Mouse (Mus musculus): Measurements from ENCODE around the gene Nav3.
"Not testable (repeated sequence)": the region's sequence is repeated elsewhere in the genome, so short reads cannot be mapped to it uniquely, and the experiment has no call there.

Gene Nav3

DNA sequence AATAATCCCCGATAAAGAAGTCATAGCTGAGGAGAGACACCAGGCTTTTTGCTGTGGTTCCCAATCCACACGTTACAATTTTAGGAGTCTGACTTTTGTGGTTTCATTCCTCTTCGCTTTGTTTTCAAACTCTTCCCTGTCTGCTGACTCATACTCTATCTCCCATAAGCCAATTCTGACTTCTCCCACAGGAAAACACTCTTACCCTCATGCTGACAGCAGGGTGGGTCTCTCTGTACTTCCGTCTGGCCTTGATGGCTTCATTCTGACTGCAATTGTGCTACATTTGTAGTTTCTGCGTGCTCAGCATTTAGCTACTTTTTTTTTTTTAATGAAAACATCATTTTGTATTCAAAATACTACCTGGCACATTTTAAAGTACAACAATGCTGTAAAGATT, 379.4 kb downstream of the Nav3 start:
- no peak for DNase-seq (ENCODE audit: low read depth, low spot score)

DNA sequence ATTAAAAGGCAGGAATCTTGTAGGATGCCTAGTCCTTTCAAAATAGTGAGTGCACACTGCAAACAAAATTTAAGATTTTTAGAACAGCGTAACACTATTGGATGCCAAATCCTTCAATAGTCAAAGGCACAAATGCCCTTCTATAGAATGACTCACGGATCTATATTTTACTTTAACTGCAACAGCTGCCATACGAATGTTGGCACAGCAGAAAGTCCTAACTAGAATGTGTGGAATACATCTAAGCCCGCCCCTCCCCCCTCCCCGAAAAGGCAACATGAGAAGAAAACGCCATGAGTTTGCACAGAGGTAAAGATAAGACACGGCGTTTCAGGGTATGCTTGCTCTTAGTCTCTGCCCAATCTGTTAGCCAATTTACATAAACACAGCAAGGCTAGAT, 383.6 kb downstream of the Nav3 start:
- DNase-seq (ENCODE audit: low read depth, low spot score), result no peak

DNA sequence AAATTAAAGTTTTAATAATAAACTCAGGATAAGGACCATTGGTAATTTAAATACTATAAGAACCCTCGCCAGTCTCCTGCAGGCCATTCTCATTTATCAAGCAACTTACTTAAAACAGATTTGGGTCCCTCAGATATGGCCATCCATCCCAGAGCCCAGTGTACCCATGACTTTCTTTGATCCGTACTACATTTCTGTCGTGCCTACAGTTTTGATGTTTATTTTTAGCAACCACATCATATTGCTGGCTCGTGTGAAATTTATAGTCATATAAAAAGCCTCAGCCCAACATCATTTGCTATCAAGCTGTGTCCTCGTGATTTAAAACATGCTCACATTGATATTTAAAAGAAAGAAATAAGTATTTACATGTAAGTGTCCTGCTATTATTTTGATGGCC, 394.8 kb downstream of the Nav3 start:
- DNase-seq (ENCODE audit: low read depth, low spot score), result no peak

DNA sequence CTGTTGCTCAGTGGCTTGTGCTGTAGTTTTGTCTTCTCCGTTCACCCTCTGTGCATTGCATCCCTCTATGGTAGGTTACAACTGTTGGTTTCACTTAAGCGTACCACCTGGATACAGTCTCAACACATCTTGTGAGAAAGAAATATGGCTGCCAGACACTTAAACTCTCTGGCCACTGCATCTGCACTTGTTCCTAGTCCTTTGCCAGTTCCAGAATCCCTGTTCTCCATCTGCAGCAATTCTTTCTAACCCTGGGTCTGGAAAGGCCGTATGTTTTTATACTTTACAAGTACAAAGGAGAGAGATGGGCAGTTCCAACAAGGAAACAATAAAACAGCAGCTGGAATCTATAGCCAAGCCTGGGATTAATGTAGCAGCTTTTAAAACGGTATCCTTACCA, 418.5 kb downstream of the Nav3 start:
- DNase-seq (ENCODE audit: low read depth, low spot score), result peak; percentile 37

DNA sequence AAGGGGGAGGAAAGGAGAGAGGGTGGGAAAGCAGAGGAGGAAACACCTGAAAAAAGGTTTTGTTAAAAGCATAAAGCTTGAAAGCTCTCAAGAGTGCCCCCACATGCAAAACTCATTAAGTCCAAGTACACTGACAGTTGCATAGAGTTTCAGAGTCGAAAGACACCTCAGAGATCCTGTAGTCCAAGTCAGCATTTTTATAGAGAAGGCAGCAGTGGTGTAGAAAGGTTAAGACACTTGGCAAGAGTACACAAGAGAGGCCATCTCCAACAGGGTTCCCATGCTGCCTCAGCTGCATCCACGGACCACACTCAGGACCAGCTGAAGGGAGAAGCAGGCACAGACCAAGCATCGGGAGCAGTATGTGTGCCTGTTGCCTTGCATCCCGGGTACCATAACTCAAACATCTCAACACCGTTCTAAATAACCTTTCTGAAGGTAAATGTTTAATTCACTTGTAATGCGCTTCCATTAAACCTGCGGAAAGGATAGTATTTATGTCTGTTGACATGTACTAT, 421.4 kb downstream of the Nav3 start:
- DNase-seq (ENCODE audit: low read depth, low spot score), result peak; percentile 20

DNA sequence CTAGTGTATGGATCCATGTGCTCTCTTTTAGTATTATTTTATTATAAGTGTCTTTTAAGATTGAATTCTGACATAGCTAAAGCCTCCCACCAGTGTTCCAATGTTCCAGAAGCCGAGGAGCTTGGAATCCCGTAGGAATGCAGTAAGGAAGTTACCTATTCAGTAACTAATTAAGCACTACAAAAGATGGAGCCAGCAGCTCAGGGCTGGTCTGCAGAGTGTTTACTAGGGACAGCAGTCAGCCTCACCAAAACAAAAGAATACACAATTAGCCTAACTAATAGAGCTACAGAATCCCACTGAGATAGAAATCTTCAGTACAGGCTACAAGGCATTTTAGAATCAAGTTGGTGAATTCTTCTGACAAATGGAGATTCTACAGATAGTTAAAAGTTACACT, 431.1 kb downstream of the Nav3 start:
- not testable (repeated sequence) for DNase-seq (ENCODE audit: low read depth, low spot score)

DNA sequence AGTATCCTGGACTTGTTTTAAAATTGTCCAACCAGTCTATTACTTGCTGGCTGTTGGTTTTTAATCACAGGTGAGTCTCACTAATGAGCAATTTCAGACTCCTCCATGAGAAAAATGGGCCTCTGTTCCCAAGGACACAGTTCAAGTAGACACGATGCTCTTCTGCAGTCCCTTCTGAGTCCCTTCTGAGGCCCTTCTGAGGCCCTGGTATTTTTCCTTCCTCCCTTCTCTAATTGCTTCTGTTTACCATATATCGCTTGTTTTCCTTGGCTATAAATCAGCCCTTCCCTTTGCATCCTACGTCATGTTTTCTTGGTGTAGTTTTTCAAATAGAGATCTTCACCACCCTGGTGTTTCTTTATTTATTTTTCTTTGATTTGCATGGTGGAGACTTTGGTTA, 433.9 kb downstream of the Nav3 start:
- no peak for DNase-seq (ENCODE audit: low read depth, low spot score)

DNA sequence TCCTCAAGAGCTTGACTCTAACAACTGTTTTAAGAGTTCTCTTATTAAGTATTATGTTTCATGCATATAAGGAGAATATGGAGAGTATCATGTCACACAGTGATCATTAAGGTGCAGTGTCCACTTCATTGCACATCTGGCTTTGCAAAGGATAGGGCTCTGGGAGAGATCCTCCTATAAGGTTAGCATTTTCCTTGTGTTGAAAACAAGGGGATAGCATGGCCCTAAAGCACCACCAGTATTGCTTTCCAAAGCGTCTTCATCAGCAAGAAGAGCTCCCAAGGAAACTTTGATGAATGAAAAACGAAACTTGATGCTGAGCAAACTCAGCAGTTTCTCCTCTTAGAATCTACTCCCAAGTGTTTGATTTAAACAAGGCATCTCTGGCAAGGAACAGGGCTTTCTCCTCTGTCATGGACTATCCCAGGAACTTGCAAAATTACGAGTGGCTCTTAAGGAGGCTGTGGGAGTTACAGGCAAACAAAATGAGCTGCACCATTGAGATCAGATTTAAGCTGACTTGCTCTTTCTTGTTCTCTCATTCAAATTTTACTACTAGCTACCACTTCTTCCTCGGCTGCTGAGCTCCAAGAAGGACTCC, 436.6 kb downstream of the Nav3 start:
- DNase-seq (ENCODE audit: low read depth, low spot score), result no peak

DNA sequence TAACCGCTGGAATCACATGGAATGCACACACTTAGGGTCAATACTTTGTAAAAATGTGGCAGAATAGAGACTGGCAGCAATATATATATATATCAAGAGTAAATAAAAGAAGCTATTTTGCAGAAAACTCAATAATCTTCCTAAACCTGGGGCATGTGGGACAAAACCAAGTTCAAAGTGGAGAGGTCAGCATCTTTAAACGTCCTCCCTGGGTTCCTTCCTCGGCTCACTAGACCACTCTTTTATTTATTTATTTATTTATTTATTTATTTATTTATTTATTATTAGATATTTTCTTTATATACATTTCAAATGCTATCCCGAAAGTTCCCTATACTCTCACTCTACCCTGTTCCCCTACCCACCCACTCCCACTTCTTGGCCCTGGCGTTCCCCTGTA, 454.7 kb downstream of the Nav3 start:
- DNase-seq (ENCODE audit: low read depth, low spot score), result not testable (repeated sequence)

DNA sequence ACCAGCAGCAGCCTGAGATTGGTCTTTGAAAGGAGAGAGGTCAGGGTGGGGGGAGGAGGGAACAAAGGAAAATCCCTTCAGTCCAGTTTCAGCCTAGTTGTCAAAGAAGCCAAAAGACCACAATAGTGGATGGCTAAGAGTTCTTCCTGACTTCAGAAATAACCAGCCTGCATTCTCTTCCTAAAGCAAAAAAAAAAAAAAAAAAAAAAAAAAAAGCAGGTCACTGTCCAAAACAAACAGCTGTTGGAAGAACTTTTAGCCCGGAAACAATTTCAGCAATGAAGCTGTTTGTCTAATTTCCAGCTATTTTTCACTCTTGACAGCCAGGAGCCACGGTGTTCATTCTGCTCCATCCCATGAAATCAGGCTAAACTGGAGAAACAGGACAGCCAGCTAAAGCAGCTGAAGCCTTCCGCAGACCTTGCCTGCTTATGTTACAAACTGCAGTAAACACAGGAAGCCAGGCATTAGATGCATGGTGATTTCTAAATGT, 455.2 kb downstream of the Nav3 start:
- peak; percentile 46 for DNase-seq (ENCODE audit: low read depth, low spot score)

DNA sequence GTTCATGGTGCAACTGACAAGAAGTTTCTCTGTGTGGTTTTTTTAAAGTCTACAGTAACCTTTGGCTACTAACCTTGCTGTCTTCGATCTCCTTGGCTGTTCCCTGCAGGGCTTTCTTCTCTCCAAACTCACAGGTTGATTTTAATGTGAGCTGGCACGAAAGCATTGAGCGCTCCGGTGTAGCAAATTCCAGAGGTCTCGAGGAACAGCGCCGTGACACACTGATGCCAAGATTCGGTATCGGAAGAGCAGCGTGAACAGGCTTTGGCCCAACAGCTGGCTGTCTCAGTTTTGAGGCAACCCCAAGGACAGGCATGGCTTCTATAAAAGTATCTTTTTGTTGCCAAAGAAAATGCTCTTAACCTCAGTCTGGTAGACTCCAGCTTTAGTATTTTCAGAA, 456.1 kb downstream of the Nav3 start:
- DNase-seq (ENCODE audit: low read depth, low spot score), result no peak

DNA sequence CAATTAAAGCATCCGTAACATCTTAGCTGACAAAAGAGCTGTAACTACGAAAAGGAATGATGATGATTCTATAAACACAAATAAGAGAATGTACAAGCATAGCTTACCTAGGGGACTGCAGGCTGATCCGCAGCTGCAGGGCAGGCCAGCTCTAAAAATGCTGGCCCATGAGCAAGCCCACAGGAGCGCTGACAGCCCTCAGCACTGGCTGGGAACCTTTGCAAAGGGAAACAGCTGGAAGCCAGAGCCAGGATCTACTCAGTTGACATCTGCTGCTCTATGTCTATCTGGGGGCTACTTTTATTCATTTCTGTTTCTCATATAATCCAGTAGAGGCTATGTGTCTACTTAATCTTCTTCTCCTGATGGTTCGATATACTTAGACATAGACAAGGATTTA, 461.7 kb downstream of the Nav3 start:
- DNase-seq (ENCODE audit: low read depth, low spot score), result no peak

DNA sequence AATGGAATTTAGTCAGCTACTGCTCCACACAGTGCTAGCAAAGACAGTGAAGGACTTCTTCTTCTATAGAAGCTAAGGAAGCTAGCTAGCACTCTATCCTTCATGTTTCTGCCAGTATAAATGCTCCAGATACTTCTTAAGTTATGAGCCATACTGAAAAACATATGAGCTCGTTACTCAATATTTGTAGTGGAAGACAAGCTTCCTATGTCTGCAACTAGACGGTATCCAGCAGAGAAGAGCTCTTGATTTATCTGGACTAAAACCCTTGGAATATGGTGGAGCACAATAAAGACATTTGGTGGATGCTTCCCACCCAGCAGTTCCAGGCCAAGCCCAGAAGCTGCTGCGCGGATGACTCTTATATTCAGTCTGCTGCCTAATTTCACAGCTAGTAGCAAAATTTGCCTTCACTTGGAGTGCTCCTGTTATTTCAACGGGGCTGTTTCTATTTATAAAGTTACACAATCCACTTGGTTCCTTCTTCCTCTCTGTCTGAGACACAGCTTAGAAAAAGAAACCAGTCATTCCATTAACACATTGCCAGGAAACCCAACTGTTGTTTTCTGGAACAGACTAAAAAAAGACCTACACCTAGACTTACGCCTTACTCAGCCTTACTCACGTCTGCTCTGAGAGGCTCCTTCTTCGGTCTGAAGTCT, 470.0 kb downstream of the Nav3 start:
- DNase-seq (ENCODE audit: low read depth, low spot score), result no peak

DNA sequence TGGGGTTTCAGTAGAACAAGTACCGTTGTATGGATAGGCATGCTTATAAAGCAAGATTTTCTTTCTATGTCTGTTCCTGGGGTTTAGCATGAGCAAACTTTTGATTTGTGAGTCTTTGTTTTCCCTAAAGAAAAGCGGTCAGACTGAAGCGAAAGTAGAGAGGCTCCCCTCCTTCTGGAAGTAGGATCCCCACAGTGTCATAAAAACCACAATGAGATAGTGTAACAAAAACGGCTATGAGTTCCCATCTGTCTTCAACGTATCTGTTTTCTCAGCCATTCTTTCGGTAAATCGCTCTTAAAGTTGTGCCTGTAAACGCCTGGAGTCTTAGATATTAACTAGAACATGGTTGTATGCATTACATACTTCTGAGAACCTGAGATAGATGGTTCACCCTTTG, 479.7 kb downstream of the Nav3 start:
- no peak for DNase-seq (ENCODE audit: low read depth, low spot score)

DNA sequence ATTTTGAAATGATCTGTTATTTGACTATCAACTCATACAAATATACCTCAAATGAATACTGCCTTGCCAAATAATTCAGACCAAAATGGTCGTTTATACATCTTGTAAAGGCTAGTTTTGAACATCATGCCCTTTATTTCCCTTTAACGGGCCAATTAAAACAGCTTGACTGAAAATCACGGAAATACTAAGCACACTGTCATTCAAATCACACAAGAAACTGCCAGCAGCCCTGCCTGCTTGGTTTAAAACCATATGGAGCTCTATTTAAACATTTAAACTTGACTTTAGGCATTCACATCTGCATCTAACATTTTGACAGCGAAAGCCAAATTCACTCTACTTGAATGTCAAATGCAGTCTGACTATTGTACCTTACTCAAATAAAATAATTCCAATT, 481.8 kb downstream of the Nav3 start:
- peak; percentile 8 for DNase-seq (ENCODE audit: low read depth, low spot score)

DNA sequence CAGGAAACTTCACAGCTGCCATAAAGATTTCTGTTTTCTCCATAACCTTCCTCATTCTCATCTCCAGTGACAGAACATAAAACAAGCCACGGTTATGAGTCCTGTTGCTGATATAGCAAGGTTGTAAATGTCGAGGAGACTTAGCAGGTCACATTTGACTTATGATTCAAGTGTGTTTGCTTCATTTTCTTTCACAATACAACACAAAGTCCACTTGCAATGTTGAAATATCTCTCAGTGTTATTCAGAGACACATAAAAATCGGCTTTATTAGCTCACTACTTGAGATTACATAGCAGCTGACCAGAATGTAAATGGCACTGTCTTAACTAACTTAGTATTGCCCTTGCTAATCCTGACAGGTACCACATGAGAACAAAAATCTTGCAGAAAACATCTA, 482.5 kb downstream of the Nav3 start:
- no peak for DNase-seq (ENCODE audit: low read depth, low spot score)

DNA sequence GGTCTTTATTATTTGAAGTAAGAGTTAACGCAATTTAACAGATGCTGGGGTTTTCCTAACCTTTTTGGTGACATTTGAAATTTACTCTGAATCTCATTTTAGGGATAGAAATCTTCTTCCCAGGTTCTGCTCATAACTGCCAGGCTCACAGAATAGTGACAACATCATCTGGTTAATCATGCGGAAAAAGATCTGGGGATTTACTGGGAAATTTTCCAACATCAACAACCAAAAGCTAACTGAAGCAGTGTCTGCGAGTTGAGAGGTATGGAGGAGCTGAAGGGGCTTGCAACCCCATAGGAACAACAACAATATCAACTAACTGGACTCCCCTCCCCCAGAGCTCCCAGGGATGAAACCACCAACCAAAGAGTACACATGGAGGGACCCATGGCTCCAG, 505.7 kb downstream of the Nav3 start:
- DNase-seq (ENCODE audit: low read depth, low spot score), result no peak

DNA sequence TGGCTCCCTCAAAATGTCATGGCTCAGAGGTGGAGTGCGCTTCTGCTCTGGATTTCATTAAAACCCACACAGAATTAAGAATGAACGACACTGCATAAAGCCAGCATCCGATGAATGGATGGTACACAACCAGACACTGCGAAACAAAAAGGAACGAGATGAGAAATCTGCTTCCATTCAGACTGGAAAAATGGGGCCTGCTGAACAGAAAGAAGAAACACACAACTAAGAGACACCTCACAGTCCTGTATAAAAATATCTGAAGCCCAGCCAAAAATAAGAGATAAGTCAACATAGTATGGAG, 526.7 kb downstream of the Nav3 start:
- no peak for DNase-seq (ENCODE audit: low read depth, low spot score)

DNA sequence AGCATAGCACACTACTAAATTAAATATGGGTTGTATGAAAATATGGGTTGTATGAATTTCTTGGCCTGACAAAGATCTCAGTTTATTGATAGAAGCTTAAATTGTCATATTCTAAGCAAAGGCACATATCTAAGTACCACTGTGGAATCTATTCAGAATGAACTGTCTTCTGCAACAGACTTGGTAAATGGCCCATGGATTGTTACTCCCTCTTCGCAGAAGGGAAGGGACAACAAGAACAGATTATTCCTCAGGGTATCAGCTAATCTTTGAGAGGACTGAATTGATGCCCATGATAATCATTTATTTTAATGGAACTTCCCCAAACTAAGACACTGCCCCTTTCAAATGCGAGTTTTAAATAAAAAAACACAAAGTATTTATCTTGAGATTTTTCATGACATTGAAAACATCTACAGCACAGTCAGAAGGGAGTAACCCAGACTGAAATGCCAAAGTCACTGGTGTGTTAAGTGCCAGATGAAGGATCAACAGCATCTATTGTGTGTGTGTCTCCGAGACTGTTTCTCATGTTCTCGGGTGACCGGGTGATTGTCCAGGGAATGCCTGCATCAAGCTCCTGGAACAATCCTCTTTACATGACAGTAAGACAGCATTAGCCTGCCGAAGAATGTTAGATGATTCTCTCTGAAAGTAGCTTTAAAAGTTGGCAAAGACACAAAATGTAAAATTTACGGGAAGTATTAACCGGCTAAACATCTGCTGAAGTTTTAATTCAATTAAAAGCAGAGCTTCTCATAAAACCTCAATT, 527.3 kb downstream of the Nav3 start:
- no peak for DNase-seq (ENCODE audit: low read depth, low spot score)

DNA sequence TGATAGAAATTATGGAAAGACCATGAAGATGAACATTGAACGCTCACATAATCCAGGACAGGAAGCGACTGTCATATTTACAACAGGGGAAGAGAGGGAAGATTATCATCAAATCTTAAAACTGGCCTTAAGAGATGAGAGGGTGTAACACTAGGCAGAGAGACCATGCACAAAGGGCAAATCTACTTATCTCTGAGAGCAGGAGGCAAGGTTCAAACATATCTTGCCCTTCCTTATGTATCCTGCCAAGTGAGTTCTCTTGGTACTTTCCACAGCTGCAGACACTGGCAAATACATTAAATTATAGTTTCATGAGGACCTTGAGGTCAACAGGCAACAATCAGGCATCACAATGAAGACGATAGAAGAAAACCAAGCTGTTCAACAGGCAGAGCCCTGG, 529.9 kb downstream of the Nav3 start:
- no peak for DNase-seq (ENCODE audit: low read depth, low spot score)

DNA sequence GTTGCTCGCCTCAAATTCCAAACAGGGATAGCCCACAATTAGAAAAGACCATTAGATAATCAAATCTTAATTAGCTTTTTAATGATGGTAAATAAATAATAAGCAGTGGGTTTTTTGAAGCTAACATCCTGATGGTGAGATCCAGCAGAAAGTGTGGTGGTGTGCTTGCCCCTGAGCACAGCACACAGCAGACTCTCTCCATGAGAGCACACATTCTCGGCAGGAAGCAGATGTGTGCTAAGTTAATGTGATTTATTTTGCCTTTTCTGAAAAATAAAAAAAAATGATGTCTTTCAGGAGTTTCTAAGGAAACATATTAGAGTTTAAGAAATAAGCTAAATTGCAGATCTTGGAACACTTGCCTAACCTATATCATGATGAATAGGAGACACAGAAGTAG, 531.9 kb downstream of the Nav3 start:
- no peak for DNase-seq (ENCODE audit: low read depth, low spot score)

DNA sequence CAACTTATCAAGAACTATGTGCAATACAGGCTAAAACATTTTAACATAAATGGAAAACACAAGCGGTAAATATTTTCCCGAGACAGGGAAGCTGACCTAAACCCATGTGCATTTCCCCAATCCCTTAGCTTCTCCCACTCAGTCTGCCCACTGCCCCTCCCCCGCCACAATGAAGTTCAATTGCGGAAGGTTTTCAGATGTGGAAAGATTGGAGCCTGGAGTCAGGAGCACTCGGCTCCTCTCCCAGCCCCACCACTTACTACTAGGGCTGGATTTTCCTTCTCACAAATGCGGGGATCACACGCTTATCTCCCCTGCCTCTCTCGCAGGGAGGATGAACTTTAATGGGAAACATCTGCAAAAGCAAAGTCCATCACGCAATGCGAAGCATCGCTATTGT, 534.6 kb downstream of the Nav3 start:
- no peak for DNase-seq (ENCODE audit: low read depth, low spot score)

DNA sequence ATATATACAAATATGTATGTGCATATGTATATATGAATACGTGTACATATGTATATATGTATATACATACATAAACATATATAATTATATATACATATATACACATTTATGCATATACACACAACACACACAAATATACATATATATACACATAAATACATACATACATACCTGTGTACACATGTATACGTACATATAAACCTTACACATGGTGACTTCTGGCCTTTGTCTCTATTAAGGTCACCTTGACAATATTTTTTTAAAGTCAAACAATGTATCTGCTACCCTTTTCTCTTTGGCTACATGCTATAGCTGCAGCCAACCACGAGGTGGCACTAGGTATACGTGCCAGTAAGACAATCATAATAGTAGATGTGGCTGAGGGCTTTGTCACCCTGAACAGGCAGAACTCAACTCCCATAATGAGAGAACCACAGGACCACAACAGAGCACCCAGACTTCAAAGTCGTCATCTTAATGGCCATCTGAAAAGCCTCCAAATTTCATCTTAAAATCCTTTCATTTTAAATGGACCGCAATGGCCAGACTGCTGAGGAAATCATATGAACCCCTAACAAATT, 535.3 kb downstream of the Nav3 start:
- peak; percentile 79 for DNase-seq (ENCODE audit: low read depth, low spot score)
